10 mouse cellular contexts compared by ENCODE assay signal in genomic region chr14:58867396-58868107, GRCm38 (mm10).
A peak's percentile ranks its signal among the peaks of the same experiment; 100 is the strongest.
DNase-seq lines count a peak whose midpoint lies in the region; ATAC-seq and TF ChIP-seq lines count a peak whose summit lies in the region.
"Had no signal": no experiment of that assay in that cellular context is flagged by ENCODE, and none has a peak within 500 bp of the region (broad histone marks: within the 10 kb centered on the region; RNA-seq: fewer than 3 reads in every experiment).

No protein-coding gene starts in this region.

- peak overlapping the region; percentile 17; the same call in 1 of the 2 replicates for H3K4me3 ChIP-seq in layer of hippocampus, adult 2 months
- no peak overlapping the region for H3K4me3 ChIP-seq in forebrain, embryonic 16.5 days (replicated peaks; ENCODE audit: low read length)
- no peak overlapping the region for H3K4me3 ChIP-seq in limb, embryonic 12.5 days (replicated peaks)
- no peak overlapping the region for H3K4me3 ChIP-seq in stomach, embryonic 16.5 days (replicated peaks; ENCODE audit: low read length)
- H3K4me3 ChIP-seq: erythroblast, embryonic 14.5 days had no signal

- DNase-seq in layer of hippocampus, adult 2 months (ENCODE audit: low spot score in 2 of 2) = no peak
- no peak for DNase-seq in layer of hippocampus, postnatal 10 days (ENCODE audit: low spot score in 2 of 2)
- no peak for DNase-seq in thymus, postnatal 10 days (ENCODE audit: low spot score in 2 of 2)
- no peak for DNase-seq in thymus, postnatal 25 days
- DNase-seq in cerebellum, postnatal 4 days (ENCODE audit: low spot score in 2 of 2) = no peak

- H3K9ac ChIP-seq in forebrain, embryonic 16.5 days (replicated peaks; ENCODE audit: low read depth, low read length) = peak overlapping the region; percentile 3; the same call in 1 of the 2 replicates
- H3K9ac ChIP-seq in limb, embryonic 12.5 days (replicated peaks) = no peak overlapping the region
- H3K9ac ChIP-seq in stomach, embryonic 16.5 days (ENCODE audit: low read length) = 0 out of 2 replicates have a peak overlapping the region, but pooled peaks have one; percentile 5

- ATAC-seq in forebrain, embryonic 16.5 days = peak; percentile 61
- ATAC-seq in limb, embryonic 12.5 days (ENCODE audit: insufficient number of reproducible peaks, insufficient read depth, low FRiP score, low TSS enrichment, low read depth) = no peak
- no peak for ATAC-seq in stomach, embryonic 16.5 days (ENCODE audit: insufficient read depth, low FRiP score)

- WGBS in forebrain, embryonic 16.5 days = 9% methylated on average over 13 of the region's 13 CpGs
- 31% methylated on average over 13 of the region's 13 CpGs for WGBS in limb, embryonic 12.5 days
- WGBS in stomach, embryonic 16.5 days = 22% methylated on average over 13 of the region's 13 CpGs

- H3K4me1 ChIP-seq in forebrain, embryonic 16.5 days (replicated peaks; ENCODE audit: control insufficient read depth, insufficient read depth, low read length) = peaks cover 10% of the 10 kb centered on the region
- peaks cover 12% of the 10 kb centered on the region for H3K4me1 ChIP-seq in limb, embryonic 12.5 days (replicated peaks)
- peaks cover 4% of the 10 kb centered on the region; the same call in 1 of the 2 replicates for H3K4me1 ChIP-seq in stomach, embryonic 16.5 days (ENCODE audit: control insufficient read depth, insufficient read depth, low read length)

- no peaks in the 10 kb centered on the region for H3K36me3 ChIP-seq in forebrain, embryonic 16.5 days (ENCODE audit: control insufficient read depth, insufficient read depth)
- no peaks in the 10 kb centered on the region for H3K36me3 ChIP-seq in limb, embryonic 12.5 days
- no peaks in the 10 kb centered on the region for H3K36me3 ChIP-seq in stomach, embryonic 16.5 days (ENCODE audit: control insufficient read depth, insufficient read depth, low read length)
- H3K36me3 ChIP-seq: G1E had no signal

- no peak overlapping the region for H3K27ac ChIP-seq in layer of hippocampus, adult 2 months
- H3K27ac ChIP-seq in forebrain, embryonic 16.5 days (ENCODE audit: low read length) = no peak overlapping the region
- H3K27ac ChIP-seq in limb, embryonic 12.5 days = no peak overlapping the region
- H3K27ac ChIP-seq in stomach, embryonic 16.5 days (ENCODE audit: low read length) = no peak overlapping the region

- H3K4me2 ChIP-seq in forebrain, embryonic 16.5 days (ENCODE audit: low read length) = peak overlapping the region; percentile 45
- peak overlapping the region; percentile 37 for H3K4me2 ChIP-seq in limb, embryonic 12.5 days
- H3K4me2 ChIP-seq in stomach, embryonic 16.5 days (ENCODE audit: low read depth, low read length) = peak overlapping the region; percentile 19; the same call in 1 of the 2 replicates

- H3K27me3 ChIP-seq in forebrain, embryonic 16.5 days (replicated peaks; ENCODE audit: control insufficient read depth, insufficient read depth, low read length) = peaks cover 2% of the 10 kb centered on the region; the same call in 1 of the 2 replicates
- no peaks in the 10 kb centered on the region for H3K27me3 ChIP-seq in limb, embryonic 12.5 days
- no peaks in the 10 kb centered on the region for H3K27me3 ChIP-seq in stomach, embryonic 16.5 days (ENCODE audit: control insufficient read depth, insufficient read depth, low read length)

- H3K9me3 ChIP-seq in forebrain, embryonic 16.5 days (ENCODE audit: control insufficient read depth, low read length) = no peaks in the 10 kb centered on the region
- H3K9me3 ChIP-seq in limb, embryonic 12.5 days = no peaks in the 10 kb centered on the region
- H3K9me3 ChIP-seq in stomach, embryonic 16.5 days (replicated peaks; ENCODE audit: control insufficient read depth, low read length) = no peaks in the 10 kb centered on the region

- no peak for TF ChIP-seq CTCF in layer of hippocampus, adult 2 months (conservative IDR thresholded peaks at IDR 0.05)
